8 mouse cellular contexts compared by ENCODE assay signal in genomic region chr3:135485900-135486241, GRCm38 (mm10). TPM values are rescaled to one million over a fixed set of nuclear protein-coding genes. Genes with fewer than 3 reads are reported as not detected.
A peak's percentile ranks its signal among the peaks of the same experiment; 100 is the strongest.
DNase-seq lines count a peak whose midpoint lies in the region; ATAC-seq and TF ChIP-seq lines count a peak whose summit lies in the region.

No protein-coding gene starts in this region.

- peak overlapping the region; percentile 74 for H3K9ac ChIP-seq in lung, embryonic 16.5 days (ENCODE audit: low read length)
- H3K9ac ChIP-seq in embryonic facial prominence, embryonic 15.5 days, result peak overlapping the region; percentile 40; the same call in 1 of the 2 replicates
- H3K9ac ChIP-seq in limb, embryonic 13.5 days, result peak overlapping the region; percentile 67

- H3K4me2 ChIP-seq in lung, embryonic 16.5 days (ENCODE audit: low read depth, low read length), result peak overlapping the region; percentile 99
- peak overlapping the region; percentile 98 for H3K4me2 ChIP-seq in embryonic facial prominence, embryonic 15.5 days (replicated peaks)
- H3K4me2 ChIP-seq in limb, embryonic 13.5 days (replicated peaks), result peak overlapping the region; percentile 84

- ATAC-seq in lung, embryonic 16.5 days (ENCODE audit: low read depth), result no peak
- 0 out of 2 replicates have a peak, but pooled peaks have one; percentile 1 for ATAC-seq in embryonic facial prominence, embryonic 15.5 days (ENCODE audit: insufficient number of reproducible peaks, low FRiP score, low TSS enrichment, low read depth)
- no peak for ATAC-seq in limb, embryonic 13.5 days (ENCODE audit: low FRiP score, low read depth)

- no peak for DNase-seq in lung, adult 18-20 months
- DNase-seq in thymus, postnatal 4 days, result no peak
- DNase-seq in gastrocnemius, postnatal 36 days, result no peak
- no peak for DNase-seq in urinary bladder, adult 2 months (ENCODE audit: low spot score)

- TF ChIP-seq POLR2A in small intestine, adult 2 months (IDR thresholded peaks at IDR 0.05; ENCODE audit: low read depth, low read length), result no peak

- H3K4me3 ChIP-seq in lung, embryonic 16.5 days (ENCODE audit: low read length), result peak overlapping the region; percentile 65
- peak overlapping the region; percentile 61 for H3K4me3 ChIP-seq in embryonic facial prominence, embryonic 15.5 days (replicated peaks)
- peak overlapping the region; percentile 63 for H3K4me3 ChIP-seq in limb, embryonic 13.5 days
- H3K4me3 ChIP-seq in small intestine, adult 2 months (ENCODE audit: low read depth, low read length), result peak overlapping the region; percentile 93

- H3K4me1 ChIP-seq in lung, embryonic 16.5 days (replicated peaks; ENCODE audit: control insufficient read depth, insufficient read depth, low read length), result peaks cover 3% of the 10 kb centered on the region; the same call in 1 of the 2 replicates
- H3K4me1 ChIP-seq in embryonic facial prominence, embryonic 15.5 days, result peaks cover 12% of the 10 kb centered on the region; the same call in 1 of the 2 replicates
- H3K4me1 ChIP-seq in limb, embryonic 13.5 days, result 0 out of 2 replicates have a peak, but pooled peaks cover 5% of the 10 kb centered on the region
- peaks cover 8% of the 10 kb centered on the region; the same call in 1 of the 2 replicates for H3K4me1 ChIP-seq in small intestine, adult 2 months (ENCODE audit: control insufficient read depth, insufficient read depth, insufficient read length, low read length)

- H3K27me3 ChIP-seq in lung, embryonic 16.5 days (ENCODE audit: control insufficient read depth, insufficient read depth, low read depth, low read length), result no peaks in the 10 kb centered on the region
- no peaks in the 10 kb centered on the region for H3K27me3 ChIP-seq in embryonic facial prominence, embryonic 15.5 days
- H3K27me3 ChIP-seq in limb, embryonic 13.5 days, result peaks cover 10% of the 10 kb centered on the region
- H3K27me3 ChIP-seq in small intestine, adult 2 months (ENCODE audit: control insufficient read depth, insufficient read depth, low read length), result no peaks in the 10 kb centered on the region

- intact Hi-C loops in gastrocnemius, postnatal 36 days (cut with DNase I), result no loop called here

- 7% methylated on average over 9 of the region's 9 CpGs for WGBS in lung, embryonic 16.5 days
- 11% methylated on average over 9 of the region's 9 CpGs for WGBS in embryonic facial prominence, embryonic 15.5 days
- WGBS in limb, embryonic 13.5 days, result 13% methylated on average over 9 of the region's 9 CpGs
- 1% methylated on average over 9 of the region's 9 CpGs for WGBS in small intestine, adult 2 months

- H3K27ac ChIP-seq in lung, embryonic 16.5 days (ENCODE audit: low read length), result no peak overlapping the region
- H3K27ac ChIP-seq in embryonic facial prominence, embryonic 15.5 days (replicated peaks), result no peak overlapping the region
- H3K27ac ChIP-seq in limb, embryonic 13.5 days, result no peak overlapping the region
- peak overlapping the region; percentile 17 for H3K27ac ChIP-seq in small intestine, adult 2 months (ENCODE audit: insufficient read depth, low read depth, low read length)

- no peak for TF ChIP-seq CTCF in small intestine, adult 2 months (IDR thresholded peaks at IDR 0.05; ENCODE audit: extremely low read depth, insufficient read length, insufficient replicate concordance, low read depth, low read length)

- H3K9me3 ChIP-seq in lung, embryonic 16.5 days (ENCODE audit: control insufficient read depth, low read length), result no peaks in the 10 kb centered on the region
- H3K9me3 ChIP-seq in embryonic facial prominence, embryonic 15.5 days (replicated peaks), result no peaks in the 10 kb centered on the region
- no peaks in the 10 kb centered on the region for H3K9me3 ChIP-seq in limb, embryonic 13.5 days

- H3K36me3 ChIP-seq in lung, embryonic 16.5 days (ENCODE audit: control insufficient read depth, insufficient read depth, low read length), result no peaks in the 10 kb centered on the region
- H3K36me3 ChIP-seq in embryonic facial prominence, embryonic 15.5 days, result no peaks in the 10 kb centered on the region
- H3K36me3 ChIP-seq in limb, embryonic 13.5 days, result no peaks in the 10 kb centered on the region
- H3K36me3 ChIP-seq in small intestine, adult 2 months (ENCODE audit: control insufficient read depth, insufficient read depth, low read length), result no peaks in the 10 kb centered on the region

RNA-seq across cellular contexts. Expression of gene Manba, which starts 0.5 kb away (rescaled TPM):
- 11.2 and 11.8 TPM in 2 replicates for polyA plus RNA-seq in lung, embryonic 16.5 days (2015; fragmentation: Nextera tagmentation; extraction: Ambion mirVana)
- 6.8 and 7.2 TPM in 2 replicates for polyA plus RNA-seq in embryonic facial prominence, embryonic 15.5 days (2015; fragmentation: Nextera tagmentation; extraction: Ambion mirVana)
- polyA plus RNA-seq in limb, embryonic 13.5 days (2015; fragmentation: Nextera tagmentation; extraction: Ambion mirVana), result 5.5 and 5.7 TPM in 2 replicates
- 2.0 and 2.6 TPM in 2 replicates for polyA plus RNA-seq in small intestine, adult 2 months (2012; rRNA removed)
- total RNA-seq in gastrocnemius, postnatal 36 days (2021), result 1 to 10 TPM; 3.3 to 4.2 TPM
- polyA plus RNA-seq in urinary bladder, adult 2 months (2012; rRNA removed), result 9.8 and 16.3 TPM in 2 replicates

RNA-seq across cellular contexts. Expression of gene Ube2d3, which starts 47.9 kb away (rescaled TPM):
- polyA plus RNA-seq in lung, embryonic 16.5 days (2015; fragmentation: Nextera tagmentation; extraction: Ambion mirVana), result 485 and 516 TPM in 2 replicates
- polyA plus RNA-seq in embryonic facial prominence, embryonic 15.5 days (2015; fragmentation: Nextera tagmentation; extraction: Ambion mirVana), result 450 and 462 TPM in 2 replicates
- polyA plus RNA-seq in limb, embryonic 13.5 days (2015; fragmentation: Nextera tagmentation; extraction: Ambion mirVana), result 506 and 507 TPM in 2 replicates
- polyA plus RNA-seq in small intestine, adult 2 months (2012; rRNA removed), result 192 and 259 TPM in 2 replicates
- 100 to 1,000 TPM; 267 to 296 TPM for total RNA-seq in gastrocnemius, postnatal 36 days (2021)
- polyA plus RNA-seq in urinary bladder, adult 2 months (2012; rRNA removed), result 217 and 252 TPM in 2 replicates
